Mouse (Mus musculus) midbrain, embryonic 16.5 days (tissue): ENCODE measurements at regions not wholly inside any gene's neighbourhood (a gene's known extent, or its start where the extent isn't known, plus 50 kb on each side); places are given as distances from the start of the nearest gene placed in this dataset.

ENCODE experiments used
- ATAC-seq: fragments of 200-750 bp; cut with Nextera tagmentation; 2 replicates; pipeline ENCODE4 v1.8.0; 2017; ENCODE audit warnings: moderate TSS enrichment
- H3K27ac ChIP-seq: fragments of 300-500 bp; sonication (generic); 2 replicates; pipeline ENCODE4 v1.5.1; 2014; ENCODE audit warnings: mild to moderate bottlenecking, low read length, mixed read lengths
- H3K27me3 ChIP-seq: fragments of 300-500 bp; sonication (generic); 2 replicates; pipeline ENCODE4 v1.6.1; 2014; ENCODE audit warnings: low read depth, low read length, mixed read lengths; ENCODE audit not compliant: control insufficient read depth, insufficient read depth
- H3K36me3 ChIP-seq: fragments of 300-500 bp; sonication (generic); 2 replicates; pipeline ENCODE4 v1.6.1; 2014; ENCODE audit warnings: mild to moderate bottlenecking, low read length, moderate library complexity, mixed read lengths; ENCODE audit not compliant: control insufficient read depth, insufficient read depth
- H3K4me1 ChIP-seq: fragments of 300-500 bp; sonication (generic); 2 replicates; pipeline ENCODE4 v1.6.1; 2014; ENCODE audit warnings: mild to moderate bottlenecking, low read length, mixed read lengths; ENCODE audit not compliant: control insufficient read depth, insufficient read depth
- H3K4me2 ChIP-seq: fragments of 300-500 bp; sonication (generic); 2 replicates; pipeline ENCODE4 v1.6.1; 2014; ENCODE audit warnings: mild to moderate bottlenecking, low read length, mixed read lengths
- H3K4me3 ChIP-seq: fragments of 300-500 bp; sonication (generic); 2 replicates; pipeline ENCODE4 v1.5.1; 2014; ENCODE audit warnings: low read depth, mild to moderate bottlenecking, low read length, moderate library complexity, mixed read lengths
- H3K9ac ChIP-seq: fragments of 300-500 bp; sonication (generic); 2 replicates; pipeline ENCODE4 v1.6.1; 2014; ENCODE audit warnings: low read depth, low read length, mixed read lengths
- H3K9me3 ChIP-seq: fragments of 300-500 bp; sonication (generic); replicated peaks from 2 replicates; pipeline ENCODE4 v1.6.1; 2014; ENCODE audit warnings: mild to moderate bottlenecking, low read length, mixed read lengths; ENCODE audit not compliant: control insufficient read depth, poor library complexity, severe bottlenecking
- WGBS: fragments of 180-500 bp; shearing (Covaris S2); extraction: QIAGEN DNeasy Blood & Tissue Kit; methylation state at CpG from one replicate; pipeline ENCODE4 v1.1.7; 2014; 5-methylcytosine and 5-hydroxymethylcytosine counted together

DNA sequence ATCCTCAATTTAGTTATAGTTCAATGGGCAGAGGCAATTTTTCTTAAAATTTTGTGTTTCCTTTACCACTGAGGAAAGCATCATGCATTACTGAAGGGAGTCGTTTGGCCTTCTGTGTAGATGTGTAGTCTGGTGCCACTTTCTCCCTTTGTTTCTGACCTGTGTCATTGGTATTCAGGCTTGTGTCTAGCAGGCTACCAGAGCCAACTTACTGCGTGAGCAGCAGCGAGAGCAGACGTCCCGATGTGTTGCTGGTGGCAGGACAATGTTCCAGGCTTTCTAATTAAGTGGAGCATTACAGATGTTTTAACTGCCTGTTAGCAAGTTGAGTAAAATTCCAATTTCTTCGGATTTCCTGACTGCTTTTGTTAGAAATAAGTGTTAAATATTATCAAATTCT is 482.2 kb downstream of the Dok5 start:
- 52% methylated on average over 6 of the region's 6 CpGs for WGBS
- H3K36me3 ChIP-seq, result no peaks in the 10 kb centered on the region
- H3K4me3 ChIP-seq, result no peak overlapping the region
- H3K27me3 ChIP-seq, result no peaks in the 10 kb centered on the region
- no peak overlapping the region for H3K4me2 ChIP-seq
- H3K4me1 ChIP-seq, result no peaks in the 10 kb centered on the region
- H3K9me3 ChIP-seq, result no peaks in the 10 kb centered on the region
- H3K9ac ChIP-seq, result no peak overlapping the region
- no peak overlapping the region for H3K27ac ChIP-seq
- no peak for ATAC-seq

DNA sequence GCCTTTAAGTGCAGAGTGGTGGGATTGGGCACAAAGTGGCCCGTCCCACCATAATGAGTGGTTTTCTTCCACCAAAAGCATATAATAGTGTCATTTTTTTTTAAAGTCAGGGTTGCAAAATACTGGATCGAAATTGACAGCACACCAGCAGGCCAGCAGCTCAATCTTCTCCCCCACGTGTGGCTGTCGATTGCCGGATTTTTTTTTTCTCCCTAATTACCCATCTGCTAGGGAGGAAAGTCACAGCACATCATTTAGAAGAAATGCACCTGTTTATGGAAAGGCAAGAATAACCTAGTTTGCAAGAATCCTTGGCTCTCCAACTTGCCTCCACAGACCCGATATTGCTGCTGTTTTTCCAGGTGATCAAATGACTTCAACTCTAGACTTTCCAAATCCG is 464.9 kb downstream of the Dok5 start:
- H3K4me3 ChIP-seq, result no peak overlapping the region
- no peak overlapping the region for H3K9ac ChIP-seq
- no peak overlapping the region for H3K27ac ChIP-seq
- H3K4me1 ChIP-seq, result no peaks in the 10 kb centered on the region
- no peaks in the 10 kb centered on the region for H3K9me3 ChIP-seq
- 78% methylated on average over 7 of the region's 7 CpGs for WGBS
- no peaks in the 10 kb centered on the region for H3K27me3 ChIP-seq
- H3K4me2 ChIP-seq, result no peak overlapping the region
- no peak for ATAC-seq
- no peaks in the 10 kb centered on the region for H3K36me3 ChIP-seq

DNA sequence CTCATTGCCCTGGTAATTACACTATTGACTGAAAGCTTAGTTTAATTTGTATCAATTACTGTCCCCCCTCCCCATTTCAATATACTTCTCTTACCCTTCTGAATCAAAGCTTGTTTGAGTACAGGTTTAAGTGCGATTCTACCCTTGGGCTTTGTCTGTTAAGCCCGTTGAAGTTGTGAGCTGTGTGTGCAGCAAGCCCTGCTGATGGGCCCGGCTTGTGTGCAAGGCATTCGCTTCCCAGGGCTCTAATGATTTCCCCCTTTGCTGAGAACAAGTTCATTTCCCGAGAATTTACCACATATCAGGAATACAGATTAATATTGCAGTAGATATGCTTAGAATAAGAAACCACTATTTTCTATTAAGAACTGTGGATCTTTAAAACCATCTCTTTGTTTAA is 460.6 kb downstream of the Dok5 start:
- H3K9me3 ChIP-seq, result no peaks in the 10 kb centered on the region
- no peak overlapping the region for H3K4me3 ChIP-seq
- no peaks in the 10 kb centered on the region for H3K27me3 ChIP-seq
- H3K27ac ChIP-seq, result no peak overlapping the region
- no peak overlapping the region for H3K9ac ChIP-seq
- no peak for ATAC-seq
- no peak overlapping the region for H3K4me2 ChIP-seq
- H3K4me1 ChIP-seq, result no peaks in the 10 kb centered on the region
- H3K36me3 ChIP-seq, result no peaks in the 10 kb centered on the region
- 24% methylated on average over 5 of the region's 5 CpGs for WGBS
